Mouse (Mus musculus): ENCODE measurements around the gene Mtch2. TPM values are rescaled to one million over a fixed set of nuclear protein-coding genes. Genes with fewer than 3 reads are reported as not detected.

Mtch2 gene
- 107 TPM for polyA plus RNA-seq (2017; shearing (Covaris generic))

DNA sequence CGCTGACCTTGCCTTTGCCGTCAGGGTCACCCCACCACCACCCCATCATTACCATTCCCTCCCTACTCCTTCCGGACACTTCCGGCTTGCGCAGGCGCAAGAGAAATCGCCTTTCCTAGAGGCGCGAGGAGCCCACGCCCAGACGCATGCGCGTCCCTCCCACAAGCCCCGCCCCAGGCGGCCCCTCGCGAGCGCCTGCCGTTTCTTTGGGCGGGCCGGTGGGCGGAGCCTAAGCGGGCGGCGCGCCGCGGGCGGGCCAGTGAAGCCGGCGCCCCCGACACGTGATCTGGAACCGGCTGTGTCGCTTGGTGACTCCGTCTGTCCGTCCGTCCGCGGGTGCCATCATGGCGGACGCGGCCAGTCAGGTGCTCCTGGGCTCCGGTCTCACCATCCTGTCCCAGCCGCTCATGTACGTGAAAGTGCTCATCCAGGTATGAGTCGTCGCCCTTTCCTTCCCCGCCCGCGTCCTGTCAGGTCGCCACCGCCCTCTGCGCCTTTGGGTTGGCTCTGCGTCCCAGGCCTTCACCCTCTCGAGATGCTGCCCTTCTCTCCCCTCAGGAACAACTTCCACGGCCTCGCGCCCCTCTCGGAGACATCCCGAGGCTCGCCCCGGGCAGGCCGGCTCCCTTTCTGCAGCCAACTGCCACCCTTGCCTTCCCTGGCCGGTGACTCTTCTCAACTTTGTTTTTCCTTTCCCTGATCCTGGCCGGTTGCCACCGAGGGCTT, at the start of gene Mtch2:
Mtch2 (plus strand) TSS at position 201 of the 726 bp plus-strand sequence.

DNA sequence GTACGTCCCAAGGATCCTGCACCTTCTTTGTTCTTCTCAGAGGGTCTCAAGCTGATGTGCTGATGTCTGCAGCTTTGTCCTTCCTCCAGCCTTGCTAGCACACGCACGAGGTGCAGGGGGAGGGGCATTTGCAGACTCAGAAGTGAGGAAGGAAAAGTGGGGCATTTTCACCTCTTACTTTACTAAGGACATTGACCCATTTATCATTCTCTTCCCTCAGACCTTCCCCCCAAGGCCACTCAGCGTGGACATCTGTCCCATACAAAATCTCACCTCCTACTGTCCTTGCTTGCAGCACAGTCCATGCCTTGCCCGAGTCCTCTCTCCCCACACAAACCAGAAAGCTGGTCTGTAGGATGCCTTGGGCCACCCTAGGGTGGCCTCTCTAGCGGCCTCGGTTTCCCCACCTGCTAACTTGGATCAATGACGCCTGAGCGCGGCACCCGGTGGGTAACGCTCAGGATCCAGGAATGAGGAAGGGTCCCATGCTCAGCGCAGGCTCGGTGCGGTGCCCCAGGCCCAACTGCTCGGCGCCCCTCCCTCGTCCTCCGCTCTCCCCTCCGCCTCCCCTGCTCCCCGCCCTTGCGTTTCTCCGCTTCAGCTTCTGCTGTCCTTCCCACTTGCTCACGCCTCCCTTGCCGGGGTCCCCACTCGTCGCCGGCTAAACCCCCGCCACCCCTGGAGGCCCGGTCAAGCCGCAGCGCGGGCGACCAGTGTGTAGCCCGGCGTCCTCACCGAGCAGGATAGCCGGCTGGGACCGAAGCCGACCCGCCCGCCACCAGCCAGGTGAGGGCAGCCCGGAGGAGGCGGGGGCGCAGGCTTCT, 38.5 kb downstream of the Mtch2 start, which contains the start of gene C1qtnf4:
C1qtnf4 (plus strand) TSS at position 643 of the 824 bp plus-strand sequence.

DNA sequence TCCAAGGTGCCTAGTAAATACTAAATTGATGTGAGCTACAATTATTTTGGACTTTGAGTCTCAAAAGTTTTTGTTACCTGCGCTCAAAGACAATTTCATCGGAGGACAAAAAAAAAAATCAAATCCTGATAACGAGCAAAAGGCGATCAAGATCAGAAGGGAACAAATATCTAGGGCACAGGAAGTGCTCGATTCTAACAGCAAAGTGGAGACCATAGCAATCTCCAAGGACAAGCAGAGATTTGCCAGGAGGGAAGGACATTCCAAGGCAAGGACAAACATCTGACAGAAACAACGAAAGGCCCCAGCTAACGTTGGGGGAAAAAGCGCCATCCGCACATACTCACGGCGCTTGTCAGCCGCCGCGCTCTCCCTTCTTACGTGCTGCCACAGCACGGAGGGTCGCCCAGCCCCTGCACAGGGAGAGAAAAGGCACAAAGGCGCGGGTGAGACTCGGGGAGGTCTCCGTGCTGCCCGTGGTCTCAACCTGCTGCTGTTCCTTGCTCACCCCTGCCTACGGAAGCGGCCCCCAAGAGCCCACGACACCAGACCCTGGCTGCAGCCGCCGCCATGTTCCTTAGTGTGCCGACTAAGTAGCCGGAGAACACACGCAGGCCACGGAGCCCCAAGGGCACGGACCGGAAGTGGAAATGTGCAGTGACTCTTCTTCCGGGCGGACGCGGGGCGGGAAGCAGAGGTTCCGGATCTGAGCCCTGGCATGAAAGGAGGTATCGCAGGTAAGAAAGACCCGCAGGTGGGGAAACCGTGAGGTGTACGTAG, 57.3 kb downstream of the Mtch2 start, which contains the start of the genes Kbtbd4 and Ndufs3:
Kbtbd4 (plus strand) TSS at position 665 of the 780 bp plus-strand sequence.
Ndufs3 (minus strand) TSS at position 752 of the 780 bp plus-strand sequence.

Other genes starting within 250 kb of the Mtch2 start
- 39.3 TPM for gene Nup160, start 169.9 kb upstream of the Mtch2 start, polyA plus RNA-seq (2017; shearing (Covaris generic))
- gene Fnbp4, start 101.8 kb upstream of the Mtch2 start, polyA plus RNA-seq (2017; shearing (Covaris generic)): 287 TPM
- gene Agbl2, start 64.4 kb upstream of the Mtch2 start, polyA plus RNA-seq (2017; shearing (Covaris generic)): not detected
- 4.1 TPM for gene C1qtnf4, start 38.7 kb downstream of the Mtch2 start, polyA plus RNA-seq (2017; shearing (Covaris generic))
- gene Kbtbd4, start 57.6 kb downstream of the Mtch2 start, polyA plus RNA-seq (2017; shearing (Covaris generic)): 19.2 TPM
- gene Ndufs3, start 57.7 kb downstream of the Mtch2 start, polyA plus RNA-seq (2017; shearing (Covaris generic)): 114 TPM
- gene Celf1, start 93.2 kb downstream of the Mtch2 start, polyA plus RNA-seq (2017; shearing (Covaris generic)): 129 TPM
- gene Rapsn, start 188.5 kb downstream of the Mtch2 start, polyA plus RNA-seq (2017; shearing (Covaris generic)): 1.8 TPM
- 152 TPM for gene Psmc3, start 206.9 kb downstream of the Mtch2 start, polyA plus RNA-seq (2017; shearing (Covaris generic))
- gene Slc39a13, start 223.3 kb downstream of the Mtch2 start, polyA plus RNA-seq (2017; shearing (Covaris generic)): 21.4 TPM
- not detected for gene Spi1, start 235.2 kb downstream of the Mtch2 start, polyA plus RNA-seq (2017; shearing (Covaris generic))

Measured in effector memory CD4-positive, alpha-beta T cell, adult 5 months (primary cell).